Mouse (Mus musculus) megakaryocyte, embryonic 14.5 days (primary cell): ENCODE data around the gene Reep3.

Experiments used
- FLI1 ChIP-seq: IDR thresholded peaks from 2 replicates; pipeline ENCODE4 v1.6.1; 2012; ENCODE audit warnings: low read length, inconsistent platforms, mixed read lengths
- GATA1 ChIP-seq: IDR thresholded peaks from 3 replicates; pipeline ENCODE4 v1.6.1; 2012; ENCODE audit warnings: mixed read lengths, low read length, inconsistent platforms, borderline replicate concordance

GRCm38 (mm10) chr10:67029297-67029696 is 67.4 kb downstream of the Reep3 start:
- no peak for TF ChIP-seq GATA1
- no peak for TF ChIP-seq FLI1
